Mouse (Mus musculus): ENCODE results near the gene Myh13. TPM values are rescaled to one million over a fixed set of nuclear protein-coding genes. Genes with fewer than 3 reads are reported as not detected.
A peak's percentile ranks its signal among the peaks of the same experiment; 100 is the strongest.

Gene Myh13
- total RNA-seq, 2 experiments from 2014 or later: 0.14 to 0.28 TPM

GRCm38 (mm10) chr11:67384653-67385052, 63.2 kb downstream of the Myh13 start:
- intact Hi-C loops (cut with DNase I): no loop called here
- DNase-seq: no peak

GRCm38 (mm10) chr11:67386815-67387415, 65.5 kb downstream of the Myh13 start:
- intact Hi-C loops (cut with DNase I): no loop called here
- no peak for DNase-seq

- DNase-seq: no peak
- intact Hi-C loops (cut with DNase I): no loop called here
These were observed 69.4 kb downstream of the Myh13 start for GRCm38 (mm10) chr11:67390679-67391384.

- DNase-seq: no peak
- intact Hi-C loops (cut with DNase I): no loop called here
These were observed 70.9 kb downstream of the Myh13 start for GRCm38 (mm10) chr11:67392369-67392768.

- intact Hi-C loops (cut with DNase I): no loop called here
- DNase-seq: no peak
These were observed 79.5 kb downstream of the Myh13 start for GRCm38 (mm10) chr11:67400956-67401355.

GRCm38 (mm10) chr11:67414346-67414940, 93.0 kb downstream of the Myh13 start:
- DNase-seq: peak; percentile 48

More at GRCm38 (mm10) chr11:67414346-67414940, 93.0 kb downstream of the Myh13 start:
- intact Hi-C loops (cut with DNase I): no loop called here

Other genes with a start within 250 kb of the Myh13 start
- gene Myh3, start 243.4 kb upstream of the Myh13 start, total RNA-seq (2021): 1 to 10 TPM; 2.2 to 2.4 TPM
- under 1 TPM; 0.48 to 0.56 TPM for gene Myh2, start 150.6 kb upstream of the Myh13 start, total RNA-seq (2021)
- under 1 TPM; 0.30 to 0.32 TPM for gene Myh1, start 121.6 kb upstream of the Myh13 start, total RNA-seq (2021)
- under 1 TPM; 0.28 to 0.34 TPM for gene Myh4, start 83.6 kb upstream of the Myh13 start, total RNA-seq (2021)
- under 1 TPM; 0.64 to 0.89 TPM for gene Myh8, start 44.5 kb upstream of the Myh13 start, total RNA-seq (2021)
- gene Gas7, start 133.8 kb downstream of the Myh13 start, total RNA-seq (2021): 100 to 1,000 TPM; 371 to 375 TPM

Data from left cerebral cortex, postnatal 4 days (tissue).